In the genomic region with DNA sequence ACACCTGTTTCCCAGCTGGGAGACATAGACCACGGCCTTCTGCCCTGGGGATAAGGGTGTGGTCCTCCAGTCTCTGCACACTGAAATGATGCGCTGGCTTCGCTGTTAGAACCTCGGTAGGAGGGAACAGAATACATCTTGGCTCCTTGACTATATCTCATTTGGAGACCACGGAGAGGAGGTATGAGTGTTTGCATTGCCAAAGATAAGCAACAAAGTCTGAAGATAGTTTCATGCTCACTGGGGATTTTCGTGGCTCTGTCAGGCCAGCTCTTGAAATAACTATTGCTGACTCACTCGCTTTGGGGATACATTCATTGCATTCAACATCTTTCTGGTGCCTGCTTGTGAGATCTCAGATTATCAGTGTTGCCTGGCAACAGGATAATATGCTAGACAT, we compare ENCODE assay signal across 14 mouse cellular contexts. TPM values are rescaled to one million over a fixed set of nuclear protein-coding genes. Genes with fewer than 3 reads are reported as not detected.
DNase-seq lines count a peak whose midpoint lies in the region; TF ChIP-seq lines count a peak whose summit lies in the region.
"Had no signal": no experiment of that assay in that cellular context is flagged by ENCODE, and none has a peak within 500 bp of the region (broad histone marks: within the 10 kb centered on the region; RNA-seq: fewer than 3 reads in every experiment).

No protein-coding gene starts in this region.

- H3K27me3 ChIP-seq in heart, adult 2 months (ENCODE audit: control insufficient read depth, insufficient read depth, low read length) = no peaks in the 10 kb centered on the region
- H3K27me3 ChIP-seq in thymus, adult 2 months (ENCODE audit: control insufficient read depth, insufficient read depth, low read length) = no peaks in the 10 kb centered on the region
- H3K27me3 ChIP-seq: hindbrain, embryonic 15.5 days; liver, embryonic 15.5 days; stomach, embryonic 15.5 days had no signal

- no peak for TF ChIP-seq POLR2A in heart, adult 2 months (IDR thresholded peaks at IDR 0.05; ENCODE audit: insufficient read depth, low read depth, low read length)
- no peak for TF ChIP-seq POLR2A in thymus, adult 2 months (IDR thresholded peaks at IDR 0.05; ENCODE audit: control insufficient read depth, extremely low read depth, insufficient read depth, low read length, poor library complexity)

- intact Hi-C loops in heart, adult 2 months (cut with DNase I) = no loop called here

- H3K4me3 ChIP-seq in heart, adult 2 months = no peak overlapping the region
- H3K4me3 ChIP-seq in thymus, adult 2 months (ENCODE audit: control insufficient read depth, insufficient read depth, low read length) = no peak overlapping the region
- H3K4me3 ChIP-seq: hindbrain, embryonic 15.5 days; liver, embryonic 15.5 days; stomach, embryonic 15.5 days had no signal

- WGBS in heart, adult 2 months = 38% methylated on average over 7 of the region's 7 CpGs
- WGBS in thymus, adult 2 months = 70% methylated on average over 7 of the region's 7 CpGs

- no peak overlapping the region for H3K9ac ChIP-seq in heart, adult 2 months (ENCODE audit: low read depth, low read length)
- H3K9ac ChIP-seq: hindbrain, embryonic 15.5 days; liver, embryonic 15.5 days; stomach, embryonic 15.5 days had no signal

- H3K79me2 ChIP-seq in heart, adult 2 months (replicated peaks; ENCODE audit: control insufficient read depth, insufficient read depth, low read length) = no peaks in the 10 kb centered on the region

- TF ChIP-seq EP300 in heart, adult 2 months (IDR thresholded peaks at IDR 0.05; ENCODE audit: insufficient read depth, low read depth, low read length) = no peak

- no peaks in the 10 kb centered on the region; the same call in 1 of the 2 replicates for H3K4me1 ChIP-seq in heart, adult 2 months (ENCODE audit: control insufficient read depth, insufficient read depth, low read length)
- no peaks in the 10 kb centered on the region for H3K4me1 ChIP-seq in thymus, adult 2 months (replicated peaks; ENCODE audit: control insufficient read depth, insufficient read depth, low read length)
- H3K4me1 ChIP-seq: hindbrain, embryonic 15.5 days; liver, embryonic 15.5 days; stomach, embryonic 15.5 days had no signal

- no peak for TF ChIP-seq CTCF in heart, adult 2 months (IDR thresholded peaks at IDR 0.05)
- TF ChIP-seq CTCF in thymus, adult 2 months (IDR thresholded peaks at IDR 0.05; ENCODE audit: borderline replicate concordance, control insufficient read depth, extremely low read depth, insufficient read depth, low read length, poor library complexity) = no peak

- peak; percentile 25 to 36 for DNase-seq in heart, adult 2 months
- DNase-seq in heart, postnatal 4 days = no peak
- DNase-seq in R1 (ENCODE audit: low read depth, low spot score) = peak; percentile 2
- DNase-seq in layer of hippocampus, adult 8-10 months (ENCODE audit: low spot score in 2 of 2) = peak; percentile 38 to 45
- DNase-seq in right cerebral cortex, postnatal 14 days = peak; percentile 31
- DNase-seq in spleen, adult 12 weeks (ENCODE audit: low spot score) = no peak
- DNase-seq in thymus, adult 2 months = no peak
- no peak for DNase-seq in thymus, postnatal 0 days (ENCODE audit: low spot score)
- DNase-seq: adrenal gland, adult 8-10 months; cerebellum, adult 9-10 months; kidney, postnatal 36 days had no signal

- no peak overlapping the region; the same call in 1 of the 2 replicates for H3K27ac ChIP-seq in heart, adult 2 months
- H3K27ac ChIP-seq in thymus, adult 2 months (ENCODE audit: control insufficient read depth, insufficient read depth, low read length) = no peak overlapping the region
- H3K27ac ChIP-seq: hindbrain, embryonic 15.5 days; liver, embryonic 15.5 days; stomach, embryonic 15.5 days had no signal

- H3K36me3 ChIP-seq in heart, adult 2 months (ENCODE audit: control insufficient read depth, insufficient read depth, low read length) = no peaks in the 10 kb centered on the region
- H3K36me3 ChIP-seq in thymus, adult 2 months (ENCODE audit: control insufficient read depth, insufficient read depth, low read length) = no peaks in the 10 kb centered on the region
- H3K36me3 ChIP-seq: hindbrain, embryonic 15.5 days; liver, embryonic 15.5 days; stomach, embryonic 15.5 days had no signal

RNA-seq across cellular contexts. Expression of gene Aldh1a1, which starts 44.0 kb away (rescaled TPM):
- 10 to 100 TPM; 23.3 to 25.8 TPM for total RNA-seq in heart, adult 2 months (2021)
- 18.4 and 24.1 TPM in 2 replicates for polyA plus RNA-seq in heart, adult 2 months (2012; rRNA removed)
- 1 to 10 TPM; 5.9 to 7.4 TPM for total RNA-seq in heart, postnatal 4 days (2021)
- 10 to 100 TPM; 47.5 to 57.6 (median 51.5) TPM for total RNA-seq in layer of hippocampus, adult 8-10 months (2022)
- polyA plus RNA-seq in thymus, adult 2 months (2012; rRNA removed) = 1.8 and 2.6 TPM in 2 replicates
- polyA plus RNA-seq in thymus, postnatal 0 days (2015; fragmentation: Nextera tagmentation; extraction: Ambion mirVana) = 0.95 and 1.1 TPM in 2 replicates

Comparison
In these comparisons a context has a peak if more than half of its experiments do, and no peak if none do; other contexts are left out.
1. DNase-seq: peak in heart, adult 2 months (2 of 2), R1 (single experiment), layer of hippocampus, adult 8-10 months (2 of 2) and right cerebral cortex, postnatal 14 days (single experiment); none in heart, postnatal 4 days (single experiment), spleen, adult 12 weeks (single experiment), thymus, adult 2 months (single experiment) and thymus, postnatal 0 days (single experiment).